Mouse (Mus musculus) lung, postnatal 25 days (tissue): ENCODE measurements around the gene Esf1.
A peak's percentile ranks its signal among the peaks of the same experiment; 100 is the strongest.
"Not testable (repeated sequence)": the region's sequence is repeated elsewhere in the genome, so short reads cannot be mapped to it uniquely, and the experiment has no call there.

Experiments
- DNase-seq: peaks from one replicate; pipeline ENCODE4 v3.0.0; 2022; ENCODE audit warnings: low spot score

Esf1 gene

DNA sequence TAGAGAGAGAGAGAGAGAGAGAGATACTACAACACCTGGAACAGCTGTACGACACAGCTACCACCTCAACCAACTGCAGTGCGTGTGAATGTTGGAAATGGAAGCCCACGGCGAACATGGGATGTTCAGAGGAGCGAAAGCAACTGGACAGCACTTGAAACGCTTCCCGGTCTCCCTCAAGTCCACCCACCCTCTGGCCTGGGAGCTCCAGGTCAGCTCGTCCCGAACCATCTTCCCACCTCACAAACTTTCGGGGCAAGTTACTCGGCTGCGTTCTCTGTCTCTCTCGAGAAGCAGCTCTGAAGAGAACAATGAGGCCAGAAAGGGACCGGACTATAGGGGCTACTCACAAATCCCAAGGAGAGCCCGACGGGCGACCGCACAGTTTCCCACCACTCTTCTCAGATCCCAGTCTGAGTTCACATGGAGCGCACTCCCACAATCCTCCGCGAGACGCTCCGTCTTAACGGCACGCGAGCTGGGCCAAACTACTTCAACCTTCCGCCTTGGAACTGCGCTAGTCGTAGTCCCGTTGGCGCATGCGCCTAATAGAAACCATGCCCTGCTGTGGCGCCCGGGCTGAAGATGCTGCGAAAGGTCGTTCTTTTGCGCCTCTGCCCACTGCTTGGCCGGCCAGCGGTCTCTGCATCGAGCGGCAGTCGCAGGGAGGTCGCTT is at the start of gene Esf1, which contains the start of gene Ndufaf5:
Esf1 (minus strand) TSS at position 438 of the 676 bp plus-strand sequence.
Ndufaf5 (plus strand) TSS at position 523 of the 676 bp plus-strand sequence.
- DNase-seq = peak; percentile 96

DNA sequence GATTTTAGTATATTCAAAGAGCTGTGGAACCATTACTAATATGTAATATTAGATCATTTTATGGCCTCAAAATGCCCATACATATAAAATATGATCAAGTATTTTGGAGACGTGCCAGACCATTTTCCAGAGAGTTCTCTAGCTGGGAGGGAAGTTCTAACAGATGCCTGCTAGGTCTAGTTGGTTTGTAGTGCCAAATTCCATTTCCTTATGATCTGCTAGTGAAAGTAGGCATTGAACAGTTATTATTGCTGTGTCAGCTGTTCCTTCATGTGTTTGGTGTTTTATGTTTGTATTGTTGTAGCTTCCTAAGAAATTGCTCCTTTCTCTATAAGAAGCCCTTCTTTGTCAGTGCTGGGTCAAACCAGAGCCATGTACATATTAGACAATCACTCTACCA is 45.6 kb upstream of the Esf1 start:
- DNase-seq = no peak

DNA sequence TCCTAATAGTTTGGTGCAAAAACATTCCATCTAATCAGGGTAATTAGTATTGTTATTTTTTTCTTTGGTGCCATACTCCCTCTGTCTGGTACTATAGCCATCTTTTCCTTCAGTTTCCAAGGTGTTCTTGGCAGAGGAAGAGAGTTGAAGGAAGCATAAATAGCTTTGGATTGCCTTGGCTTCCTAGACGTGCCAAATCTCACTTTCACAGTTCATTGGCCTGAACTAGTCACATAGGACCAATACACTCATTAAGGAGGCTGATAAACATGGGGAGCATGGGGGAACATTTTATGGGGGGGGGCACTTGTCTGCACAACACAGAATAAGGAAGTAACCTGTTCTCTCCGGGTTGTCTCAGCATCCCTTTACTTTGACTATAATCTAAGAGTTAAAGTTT is 45.1 kb upstream of the Esf1 start:
- DNase-seq = no peak

DNA sequence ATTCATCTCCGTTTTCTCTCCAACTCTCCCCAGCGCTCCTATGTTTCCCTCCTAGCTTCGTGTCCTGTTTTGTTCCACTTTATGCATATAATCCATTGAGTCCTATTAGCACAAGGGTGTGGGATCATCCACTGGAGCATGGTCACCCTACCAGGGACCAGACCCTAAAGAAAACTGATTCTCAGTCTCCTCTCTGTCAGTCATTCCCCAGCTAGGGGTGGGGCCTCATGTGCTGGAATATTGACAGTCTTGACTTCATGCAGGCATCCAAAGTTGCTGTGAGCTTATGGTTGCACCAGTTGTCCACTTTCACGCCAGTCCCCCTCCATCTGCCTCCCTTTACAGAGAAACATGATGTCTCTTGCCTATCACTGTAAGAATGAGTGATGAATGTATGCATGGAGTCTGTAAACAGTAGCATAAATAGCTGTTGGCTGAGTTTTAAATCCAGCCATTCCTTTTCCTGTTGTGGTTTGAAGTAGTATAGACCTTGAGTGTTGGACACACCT is 44.2 kb upstream of the Esf1 start:
- no peak for DNase-seq

DNA sequence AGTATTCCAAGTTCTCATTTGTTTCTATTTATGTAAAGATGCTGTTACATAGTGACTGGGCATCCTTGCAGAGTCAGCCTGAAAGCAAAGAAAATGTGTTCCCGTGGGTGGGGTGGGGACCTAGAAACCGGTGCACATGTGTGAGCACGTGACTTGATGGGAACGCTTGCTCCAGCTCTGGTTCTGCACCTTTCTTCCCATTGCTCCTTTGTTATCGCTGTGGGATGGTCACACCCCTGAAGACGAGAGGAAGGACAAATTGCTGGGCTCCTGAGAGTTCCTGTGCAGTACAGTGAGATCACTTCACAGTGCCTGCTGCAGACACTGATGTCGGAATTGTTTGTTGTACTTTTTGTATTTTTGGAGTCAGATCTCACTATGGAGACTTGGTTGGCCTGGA is 33.4 kb upstream of the Esf1 start:
- DNase-seq = no peak

DNA sequence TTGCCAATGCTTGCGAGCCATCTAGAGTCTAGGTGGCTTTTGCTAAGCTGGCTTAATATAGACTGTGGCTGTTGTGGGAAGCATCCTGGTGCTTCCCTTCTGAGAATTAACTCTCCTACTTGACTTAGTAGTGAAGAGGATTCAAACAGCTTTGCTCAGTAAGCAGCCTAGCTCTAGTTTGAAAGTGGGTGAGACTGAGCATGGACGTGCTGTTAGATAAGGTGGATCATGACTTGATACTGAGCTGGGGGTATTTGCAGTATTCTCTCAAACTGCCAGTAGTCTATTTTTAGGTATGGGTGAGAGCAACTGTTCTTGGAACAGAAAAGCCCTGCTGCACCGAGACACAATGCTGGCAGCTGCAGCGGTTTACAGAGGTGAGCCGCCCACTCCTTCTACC is 32.2 kb upstream of the Esf1 start:
- no peak for DNase-seq

DNA sequence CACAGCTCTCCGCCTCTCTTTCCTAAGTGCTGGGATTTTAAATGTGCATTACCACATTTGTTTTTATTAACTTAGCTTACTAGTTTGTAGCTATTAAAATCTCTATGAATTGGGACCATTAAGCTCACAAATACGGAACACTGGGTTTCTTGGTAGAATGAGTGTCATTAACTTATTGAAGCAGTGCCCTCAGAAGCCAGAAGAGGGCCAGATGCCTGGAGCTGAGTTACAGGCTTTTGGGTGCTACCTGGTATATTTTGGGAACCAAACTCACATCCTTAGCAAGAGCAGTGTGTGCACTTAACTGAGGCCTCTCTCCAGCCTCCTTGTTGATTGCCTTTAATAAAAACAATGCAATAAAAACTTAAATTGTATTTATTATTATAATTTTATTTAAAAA is 30.3 kb upstream of the Esf1 start:
- DNase-seq = no peak

DNA sequence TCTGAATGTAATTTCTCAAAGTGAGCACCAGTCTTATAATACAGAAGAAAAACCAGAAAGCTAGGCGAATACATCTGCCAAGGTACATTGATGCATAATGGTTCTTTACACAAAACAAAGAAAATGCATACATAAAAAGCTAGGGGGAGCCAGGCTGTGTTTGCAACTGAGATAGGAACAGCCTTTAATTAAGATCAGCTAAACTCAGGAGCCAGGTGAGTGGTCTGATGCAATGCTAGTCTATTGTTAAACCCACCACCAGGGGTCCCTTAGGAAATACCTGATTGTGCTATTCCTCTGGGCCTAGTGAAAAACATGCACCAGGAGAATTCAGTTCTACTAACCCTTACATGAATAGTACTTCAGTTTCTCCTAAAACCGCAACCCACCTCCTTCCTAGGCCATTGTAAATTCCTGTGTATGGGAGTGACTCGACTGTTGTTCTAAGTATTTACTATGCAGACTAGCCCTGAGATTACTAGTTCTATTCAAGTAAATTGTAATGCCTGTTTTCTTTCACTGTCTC is 15.4 kb upstream of the Esf1 start:
- not testable (repeated sequence) for DNase-seq

DNA sequence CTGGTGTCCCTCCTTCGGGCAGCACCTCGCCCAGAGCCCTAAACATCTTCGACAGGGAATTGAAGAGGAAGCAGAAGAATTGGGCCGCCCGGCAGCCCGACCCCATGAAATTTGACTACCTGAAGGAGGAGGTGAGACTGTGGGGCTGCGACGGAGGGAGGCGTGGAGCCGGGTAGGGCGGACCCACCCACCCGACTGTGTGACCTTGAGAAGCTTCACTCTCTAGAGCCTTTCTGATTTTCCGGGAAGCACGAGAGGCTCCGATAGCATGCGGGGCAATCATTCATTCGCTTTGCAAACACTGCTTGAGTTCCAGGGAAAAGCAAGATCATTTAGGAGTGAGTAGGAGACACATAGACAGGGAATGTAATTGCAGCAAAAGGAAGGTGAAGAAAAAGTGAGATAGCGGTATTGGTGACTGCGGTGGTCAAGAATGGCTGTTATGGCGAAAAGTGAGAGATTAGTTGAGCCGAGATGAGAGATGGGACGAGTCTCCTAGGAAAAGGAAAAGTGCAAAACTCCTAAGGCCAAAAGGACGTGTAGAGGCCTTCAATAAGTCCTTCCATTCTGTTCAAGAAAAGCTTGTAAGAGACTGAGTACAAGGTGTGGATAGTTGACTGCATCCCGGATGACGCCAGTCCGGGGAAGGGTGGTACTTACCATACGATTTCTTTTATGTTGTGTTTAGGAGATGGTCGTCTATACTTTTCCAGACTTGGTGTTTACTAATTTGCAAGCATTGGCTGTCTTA is 614 bp upstream of the Esf1 start:
- no peak for DNase-seq

DNA sequence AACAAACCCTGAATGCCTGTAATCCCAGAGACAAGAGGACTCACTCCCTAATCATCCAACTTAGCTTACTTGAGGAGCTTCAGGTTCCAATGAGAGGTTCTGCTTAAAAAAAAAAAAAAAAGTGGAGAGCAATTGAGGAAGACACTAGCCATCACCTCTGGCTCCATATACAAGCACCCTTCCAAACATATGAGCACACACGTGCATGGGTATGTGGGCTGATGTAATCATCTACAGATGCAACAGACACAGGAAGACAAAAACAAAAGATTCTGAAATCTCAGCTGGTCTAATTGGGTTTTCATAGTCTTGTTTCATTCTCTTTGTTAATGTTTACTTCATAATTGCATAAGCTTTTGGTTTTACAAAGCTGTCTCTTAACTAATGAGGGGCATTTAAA is 1.3 kb downstream of the Esf1 start:
- no peak for DNase-seq

DNA sequence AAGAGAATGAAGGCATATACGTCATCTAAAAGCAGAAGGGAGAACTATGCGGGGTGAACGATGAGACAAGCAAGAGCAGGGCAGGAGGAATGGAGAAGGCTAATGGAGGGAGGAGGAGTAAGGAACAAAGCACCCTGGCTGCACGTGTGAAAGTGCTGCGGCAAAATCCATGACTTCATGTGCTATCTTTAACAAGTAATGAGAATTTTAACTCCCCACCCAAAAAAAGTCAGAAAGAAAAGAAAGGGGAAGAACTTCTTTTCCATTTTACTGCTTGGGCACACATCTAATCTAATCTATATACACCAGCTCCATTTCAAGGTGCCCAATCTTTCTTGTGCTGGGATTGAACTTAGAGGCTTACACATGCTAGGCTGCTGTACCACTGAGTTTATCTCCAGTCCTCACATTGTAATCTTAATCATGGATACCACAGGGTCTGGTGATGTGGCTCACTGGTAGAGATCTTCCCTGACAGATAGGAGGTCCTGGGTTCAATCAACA is 7.0 kb downstream of the Esf1 start:
- no peak for DNase-seq

DNA sequence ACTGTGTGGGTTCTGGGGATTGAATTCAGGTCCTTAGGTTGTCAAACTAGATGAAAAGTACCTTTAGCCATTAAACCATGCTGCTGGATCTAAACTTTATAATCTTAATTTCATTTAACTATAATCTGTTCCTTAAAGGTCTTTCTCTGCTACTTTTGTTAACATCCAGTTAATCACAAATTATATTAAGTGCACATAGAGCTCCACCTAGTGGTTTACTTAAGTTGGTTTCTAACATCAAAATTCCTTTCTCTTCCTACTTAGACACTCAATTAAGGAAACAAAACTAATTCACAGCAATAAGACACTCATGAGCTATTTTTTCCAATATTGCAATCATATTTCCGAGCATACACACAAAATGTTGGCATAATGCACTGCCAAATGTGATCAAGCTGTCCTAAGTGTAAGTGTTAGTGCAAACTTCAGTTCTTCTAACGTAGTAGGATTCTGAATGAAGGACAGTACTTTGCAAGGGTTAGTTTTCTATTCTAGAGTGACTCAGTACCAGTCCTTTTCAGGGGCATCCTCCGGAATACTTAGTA is 11.1 kb downstream of the Esf1 start:
- peak; percentile 14 for DNase-seq

DNA sequence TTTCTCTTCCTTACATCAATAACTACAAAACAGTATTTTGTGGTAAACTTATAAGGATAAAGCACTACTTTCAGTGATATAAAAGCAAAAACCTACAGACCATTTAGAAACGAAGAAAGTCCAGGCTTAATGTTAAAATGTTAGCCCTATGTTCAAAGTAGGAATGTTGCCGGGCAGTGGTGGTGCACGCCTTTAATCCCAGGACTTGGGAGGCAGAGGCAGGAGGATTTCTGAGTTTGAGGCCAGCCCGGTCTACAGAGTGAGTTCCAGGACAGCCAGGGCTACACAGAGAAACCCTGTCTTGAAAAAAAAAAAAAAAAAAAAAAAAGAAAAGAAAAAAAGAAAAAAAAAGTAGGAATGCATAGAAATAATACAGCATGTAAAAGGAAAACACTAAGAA is 18.6 kb downstream of the Esf1 start, which contains the start of gene Gm17374:
Gm17374 (plus strand) TSS at position 301 of the 400 bp plus-strand sequence.
- not testable (repeated sequence) for DNase-seq

DNA sequence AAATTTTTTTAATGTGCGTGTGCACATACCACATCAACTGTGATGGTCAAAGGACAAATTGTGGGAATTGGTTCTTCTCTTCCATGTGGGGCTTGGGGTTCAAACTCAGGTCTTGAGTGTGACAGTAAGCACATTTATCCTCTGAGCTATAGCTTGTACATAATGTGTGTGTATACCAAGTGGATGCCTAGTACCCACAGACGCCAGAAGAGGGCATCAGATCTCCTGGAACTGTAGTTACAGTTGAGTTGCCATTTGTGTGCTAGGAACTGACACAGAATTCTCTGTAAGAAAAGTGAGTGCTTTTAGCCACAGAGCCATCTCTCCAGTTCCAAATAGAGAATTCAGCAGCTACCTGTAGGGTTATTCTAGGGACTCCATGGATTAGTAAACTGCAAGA is 44.8 kb downstream of the Esf1 start:
- no peak for DNase-seq

DNA sequence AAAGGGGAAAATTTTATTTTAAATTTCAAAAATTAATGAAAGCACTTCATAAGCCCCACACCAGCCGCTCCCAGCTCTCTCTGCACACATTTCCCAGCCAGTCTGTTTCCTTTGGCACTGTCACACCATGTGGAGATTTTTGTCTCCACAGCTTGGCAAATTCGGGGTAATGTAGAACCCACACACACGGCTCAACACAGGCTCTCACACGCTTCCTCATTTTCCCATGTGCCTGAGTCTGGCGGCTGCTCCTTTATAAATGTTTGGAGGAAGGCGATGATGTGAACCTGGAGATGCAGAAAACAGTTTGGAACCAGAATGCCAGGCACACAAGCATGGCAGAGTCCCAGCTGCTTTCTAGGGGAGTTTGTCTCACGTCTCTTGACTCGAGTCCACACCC is 56.5 kb downstream of the Esf1 start:
- DNase-seq = no peak

DNA sequence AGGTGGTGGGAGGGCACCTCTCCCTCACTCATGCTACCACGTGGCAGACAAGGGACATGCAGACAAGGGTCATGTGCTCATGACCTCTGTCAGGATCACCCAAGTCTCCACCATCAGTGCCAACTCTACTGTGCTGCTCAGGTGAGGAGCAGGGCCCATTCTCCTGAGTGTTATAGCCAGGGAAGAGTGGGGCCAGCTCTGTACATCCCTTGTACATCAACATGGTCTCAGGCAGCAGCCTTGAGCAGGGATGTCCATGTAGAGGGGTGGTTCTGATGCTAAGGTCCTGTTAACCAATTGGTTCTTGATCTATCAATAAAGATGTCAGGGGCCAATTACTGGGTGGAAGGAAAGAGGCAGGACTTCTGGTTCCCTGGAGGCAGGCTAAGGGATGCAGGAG is 61.4 kb downstream of the Esf1 start:
- DNase-seq = no peak

DNA sequence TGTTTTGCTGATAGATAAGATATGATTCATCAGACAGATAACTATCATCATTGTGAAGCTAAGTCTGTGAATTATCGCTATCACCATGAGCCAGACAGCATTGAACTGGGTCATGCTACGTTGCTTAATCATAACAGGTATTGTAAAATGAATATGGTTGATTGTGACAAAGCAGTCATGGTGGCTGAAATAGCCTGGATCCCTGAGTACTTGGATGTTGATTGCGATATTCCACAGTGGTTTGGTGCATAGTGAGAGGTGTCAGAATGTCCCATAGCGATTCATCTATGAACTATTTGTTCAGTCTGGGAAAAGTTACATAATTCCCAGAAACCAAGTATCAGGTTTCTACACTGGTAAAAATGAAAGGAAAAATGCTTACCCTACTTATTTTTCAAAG is 62.7 kb downstream of the Esf1 start:
- peak; percentile 34 for DNase-seq

DNA sequence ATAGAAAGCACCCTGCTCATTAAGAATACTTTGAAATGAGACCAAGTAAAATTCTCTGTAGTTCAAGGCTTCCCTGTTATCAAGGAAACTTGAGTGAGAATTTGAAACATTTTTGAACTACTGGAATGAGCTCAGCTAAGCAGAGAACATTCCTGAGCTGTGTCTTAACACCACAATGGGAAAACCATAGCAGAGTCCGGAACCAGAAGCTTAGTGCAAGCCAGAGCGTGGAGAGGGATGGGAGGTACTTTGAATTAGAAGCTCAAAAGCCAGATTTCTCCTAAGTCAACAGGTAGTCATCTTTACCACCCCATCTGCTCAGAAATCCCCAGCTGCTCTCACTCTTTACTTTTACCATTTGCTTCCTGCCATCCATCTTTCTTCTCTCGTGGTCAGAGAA is 65.4 kb downstream of the Esf1 start:
- DNase-seq = peak; percentile 10

DNA sequence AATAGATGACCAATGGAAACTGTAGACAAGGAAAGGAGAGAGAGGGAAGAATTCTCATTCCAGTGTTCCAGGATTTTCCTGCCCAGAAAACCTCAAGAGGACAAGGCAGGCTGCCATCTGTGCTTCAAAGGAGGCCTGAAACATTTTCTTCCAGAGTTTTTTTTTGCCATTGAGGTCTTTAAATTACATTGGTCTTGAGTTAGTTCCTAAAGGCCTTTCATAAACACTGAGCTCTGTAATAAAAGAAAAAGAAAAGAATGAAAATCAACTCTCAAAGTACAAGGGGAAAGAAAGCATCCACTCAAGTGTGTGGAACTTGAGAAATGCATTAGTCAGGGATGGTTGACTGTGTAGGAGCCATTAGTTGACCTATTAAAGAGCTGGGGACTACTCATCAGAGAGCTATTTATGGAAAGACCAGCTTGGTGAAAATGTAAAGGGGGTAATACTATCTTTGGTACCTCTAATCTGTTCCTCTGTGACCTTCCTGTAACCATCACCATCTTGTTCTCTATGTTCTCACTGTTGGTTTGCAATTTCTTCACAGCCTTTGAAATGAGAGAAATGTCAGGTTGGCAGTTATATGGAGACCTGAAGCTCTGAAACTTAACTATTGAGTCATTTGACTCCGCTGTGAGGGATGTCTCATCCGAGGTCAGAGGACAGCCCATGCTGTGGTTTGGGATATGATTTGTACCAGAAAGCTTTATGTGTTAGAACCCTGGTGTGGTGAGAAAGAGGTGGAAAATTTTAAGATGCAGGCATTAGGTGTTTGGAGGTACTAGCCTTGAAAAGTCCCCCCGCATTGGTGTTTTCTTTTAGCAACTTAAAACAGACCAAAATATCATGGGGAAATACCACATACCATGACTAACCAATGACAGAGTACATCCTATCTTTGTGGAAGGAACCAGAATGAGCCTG is 69.6 kb downstream of the Esf1 start:
- no peak for DNase-seq

DNA sequence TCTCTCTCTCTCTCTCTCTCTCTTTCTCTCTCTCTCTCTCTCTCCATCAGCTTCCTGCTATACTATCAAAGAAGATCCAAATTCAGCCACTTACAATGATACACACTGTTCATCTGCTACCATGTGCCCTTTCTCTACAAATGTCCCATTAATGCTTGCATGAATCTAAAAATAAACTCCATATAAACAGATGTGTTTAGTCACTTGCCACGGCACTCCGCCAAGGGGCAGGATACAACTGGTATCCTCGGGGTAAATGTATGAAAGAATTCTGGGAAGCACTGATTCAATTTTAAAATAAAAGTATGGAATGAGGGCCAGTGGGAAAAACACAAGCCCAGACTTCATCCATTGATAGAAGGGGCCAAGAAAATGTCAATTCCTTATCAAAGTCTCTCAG is 70.4 kb downstream of the Esf1 start:
- DNase-seq = peak; percentile 28

DNA sequence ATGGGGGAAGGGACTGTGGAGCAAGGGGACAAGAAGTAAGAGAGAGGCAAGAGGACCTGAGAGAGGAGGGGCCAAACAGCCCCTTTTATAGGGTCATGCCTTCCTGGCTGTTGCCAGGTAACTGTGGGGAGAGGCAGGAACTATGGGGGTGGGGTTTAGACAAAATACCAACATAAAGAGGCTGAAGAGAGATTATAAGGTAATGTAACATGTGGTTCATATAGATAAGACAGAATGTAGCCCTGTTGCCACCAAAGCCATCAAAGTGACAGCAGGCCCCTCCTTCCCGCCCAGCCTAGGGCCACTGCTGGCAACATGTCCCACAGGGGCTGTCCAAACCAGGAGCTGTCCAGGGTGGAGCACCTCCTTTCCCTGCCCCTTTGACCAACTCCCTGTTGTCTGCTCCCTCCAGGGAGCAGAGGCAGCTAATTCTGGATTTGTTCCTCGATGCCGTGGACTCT is 73.2 kb downstream of the Esf1 start:
- no peak for DNase-seq
